Mouse (Mus musculus): ENCODE measurements around the gene Gm45062. TPM values are rescaled to one million over a fixed set of nuclear protein-coding genes. Genes with fewer than 3 reads are reported as not detected.

Gm45062 gene
- total and polyA plus RNA-seq, 3 experiments, result 2.7 to 4.1 (median 3.2) TPM

GRCm38 (mm10) chr6:8421421-8421820 is 162.2 kb downstream of the Gm45062 start:
- H3K79me2 ChIP-seq (replicated peaks; ENCODE audit: control insufficient read depth, extremely low read depth, insufficient read depth, poor library complexity, severe bottlenecking), result no peaks in the 10 kb centered on the region
- TF ChIP-seq POLR2A (IDR thresholded peaks at IDR 0.05; ENCODE audit: low read depth, low read length) (no peak), EP300 (IDR thresholded peaks at IDR 0.05; ENCODE audit: low read length) (no peak), TCF12 (IDR thresholded peaks at IDR 0.05; ENCODE audit: low read depth, low read length) (no peak), SMC3 (IDR thresholded peaks at IDR 0.05; ENCODE audit: low read depth, low read length) (no peak), NRF1 (IDR thresholded peaks at IDR 0.05; ENCODE audit: low read depth, low read length) (no peak), CTCF (conservative IDR thresholded peaks at IDR 0.05 in 1 of 2, IDR thresholded peaks at IDR 0.05 in 1 of 2; ENCODE audit: low read depth in 2 of 2, low read length in 2 of 2) (no peak), ZKSCAN1 (IDR thresholded peaks at IDR 0.05; ENCODE audit: borderline replicate concordance, low read depth, low read length) (no peak), POLR2AphosphoS2 (IDR thresholded peaks at IDR 0.05; ENCODE audit: low read depth, low read length) (no peak), BHLHE40 (IDR thresholded peaks at IDR 0.05; ENCODE audit: low read depth, low read length) (no peak), RAD21 (IDR thresholded peaks at IDR 0.05; ENCODE audit: low read depth, low read length) (no peak), NELFE (IDR thresholded peaks at IDR 0.05; ENCODE audit: low read depth, low read length) (no peak), UBTF (IDR thresholded peaks at IDR 0.05; ENCODE audit: low read depth, low read length) (no peak), RCOR1 (conservative IDR thresholded peaks at IDR 0.05; ENCODE audit: low read depth, low read length) (no peak), PAX5 (IDR thresholded peaks at IDR 0.05; ENCODE audit: low read length) (no peak), SIN3A (IDR thresholded peaks at IDR 0.05; ENCODE audit: low read length) (no peak), HCFC1 (IDR thresholded peaks at IDR 0.05; ENCODE audit: low read depth, low read length) (no peak), ZNF384 (IDR thresholded peaks at IDR 0.05; ENCODE audit: low read depth, low read length) (no peak), JUND (conservative IDR thresholded peaks at IDR 0.05; ENCODE audit: low read depth, low read length) (no peak)
- H3K9ac ChIP-seq (ENCODE audit: insufficient read depth, low read depth), result no peak overlapping the region
- no peak for DNase-seq (ENCODE audit: extremely low read depth)
- H3K9me3 ChIP-seq (replicated peaks; ENCODE audit: low read length), result no peaks in the 10 kb centered on the region
- H3K4me2 ChIP-seq (ENCODE audit: insufficient read depth, low read depth, poor library complexity, severe bottlenecking), result no peak overlapping the region
- H3K27me3 ChIP-seq (replicated peaks), result no peaks in the 10 kb centered on the region
- H3K4me3 ChIP-seq (replicated peaks in 1 of 3; ENCODE audit: low read depth in 2 of 3, low read length in 2 of 3, poor library complexity in 1 of 3), result no peak overlapping the region
- H3K4me1 ChIP-seq (ENCODE audit: control insufficient read depth in 1 of 2, insufficient read depth in 2 of 2), result peaks cover 9 to 36% of the 10 kb centered on the region in 2 experiments; a peak in 3 of 4 replicates
- dilution Hi-C loops (cut with MboI; ENCODE audit: extremely low pct_ligation_motif_present, extremely low pct_unique_long_range_greater_than_20kb, low sequenced_read_pairs), result no loop called here
- in situ Hi-C loops (cut with MboI; ENCODE audit: low pct_ligation_motif_present, low pct_unique_long_range_greater_than_20kb, low sequenced_read_pairs), result no loop called here
- no peaks in the 10 kb centered on the region for H3K36me3 ChIP-seq (replicated peaks in 1 of 2; ENCODE audit: control insufficient read depth in 1 of 2, insufficient read depth in 1 of 2, low read length in 1 of 2)
- no peak overlapping the region for H3K27ac ChIP-seq (ENCODE audit: insufficient read depth, low read depth)

GRCm38 (mm10) chr6:8421959-8422581 is 162.8 kb downstream of the Gm45062 start:
- Histone ChIP-seq H3K36me3 (replicated peaks in 1 of 2; ENCODE audit: control insufficient read depth in 1 of 2, insufficient read depth in 1 of 2, low read length in 1 of 2) (peaks cover 0 to 2% of the 10 kb centered on the region in 2 experiments), H3K9ac (ENCODE audit: insufficient read depth, low read depth) (no peak overlapping the region), H3K27me3 (replicated peaks) (no peaks in the 10 kb centered on the region), H3K4me2 (ENCODE audit: insufficient read depth, low read depth, poor library complexity, severe bottlenecking) (no peak overlapping the region; the same call in 1 of the 2 replicates), H3K4me1 (ENCODE audit: control insufficient read depth in 1 of 2, insufficient read depth in 2 of 2) (peaks cover 9 to 36% of the 10 kb centered on the region in 2 experiments; a peak in 3 of 4 replicates), H3K4me3 (replicated peaks in 1 of 3; ENCODE audit: low read depth in 2 of 3, low read length in 2 of 3, poor library complexity in 1 of 3) (no peak overlapping the region), H3K9me3 (replicated peaks; ENCODE audit: low read length) (no peaks in the 10 kb centered on the region), H3K27ac (ENCODE audit: insufficient read depth, low read depth) (no peak overlapping the region), H3K79me2 (replicated peaks; ENCODE audit: control insufficient read depth, extremely low read depth, insufficient read depth, poor library complexity, severe bottlenecking) (no peaks in the 10 kb centered on the region)
- dilution Hi-C loops (cut with MboI; ENCODE audit: extremely low pct_ligation_motif_present, extremely low pct_unique_long_range_greater_than_20kb, low sequenced_read_pairs), result no loop called here
- TF ChIP-seq USF1 (IDR thresholded peaks at IDR 0.05; ENCODE audit: low read depth, low read length) (no peak), E2F4 (IDR thresholded peaks at IDR 0.05; ENCODE audit: insufficient replicate concordance, low read depth, low read length) (no peak), JUND (conservative IDR thresholded peaks at IDR 0.05; ENCODE audit: low read depth, low read length) (no peak), EP300 (IDR thresholded peaks at IDR 0.05; ENCODE audit: low read length) (no peak), SMC3 (IDR thresholded peaks at IDR 0.05; ENCODE audit: low read depth, low read length) (no peak), ZNF384 (IDR thresholded peaks at IDR 0.05; ENCODE audit: low read depth, low read length) (peak; percentile 72), MAZ (IDR thresholded peaks at IDR 0.05; ENCODE audit: low read depth, low read length) (no peak)
- DNase-seq (ENCODE audit: extremely low read depth), result no peak
- in situ Hi-C loops (cut with MboI; ENCODE audit: low pct_ligation_motif_present, low pct_unique_long_range_greater_than_20kb, low sequenced_read_pairs), result no loop called here
